Mouse (Mus musculus): ENCODE data around the gene Kif20b.

- TF ChIP-seq POLR2A (IDR thresholded peaks at IDR 0.05; ENCODE audit: borderline replicate concordance, extremely low read depth, insufficient read depth, insufficient read length, poor library complexity, severe bottlenecking) (peak; percentile 22), CTCF (IDR thresholded peaks at IDR 0.05; ENCODE audit: borderline replicate concordance, extremely low read depth, insufficient read depth, insufficient read length) (no peak)
These were observed 43.3 kb upstream of the Kif20b start, which contains the start of gene Pank1 for GRCm38 (mm10) chr19:34878603-34879541.

All from brain, embryonic 14.5 days (tissue).